Mouse (Mus musculus) gastrocnemius, adult 18-20 months (tissue): Measurements from ENCODE around the gene Trabd. TPM values are rescaled to one million over a fixed set of nuclear protein-coding genes. Genes with fewer than 3 reads are reported as not detected.
A peak's percentile ranks its signal among the peaks of the same experiment; 100 is the strongest.

Source experiments
- DNase-seq: peaks from one replicate; pipeline ENCODE4 v3.0.0; 2021; ENCODE audit warnings: low spot score
- total RNA-seq, 2 experiments: library from RNA; stranded (reverse); gene quantifications; 2 replicates each; pipeline ENCODE4 v1.2.3; 2021

Trabd gene
- total RNA-seq, 2 experiments from 2014 or later, result 31.6 to 36.1 TPM

DNA sequence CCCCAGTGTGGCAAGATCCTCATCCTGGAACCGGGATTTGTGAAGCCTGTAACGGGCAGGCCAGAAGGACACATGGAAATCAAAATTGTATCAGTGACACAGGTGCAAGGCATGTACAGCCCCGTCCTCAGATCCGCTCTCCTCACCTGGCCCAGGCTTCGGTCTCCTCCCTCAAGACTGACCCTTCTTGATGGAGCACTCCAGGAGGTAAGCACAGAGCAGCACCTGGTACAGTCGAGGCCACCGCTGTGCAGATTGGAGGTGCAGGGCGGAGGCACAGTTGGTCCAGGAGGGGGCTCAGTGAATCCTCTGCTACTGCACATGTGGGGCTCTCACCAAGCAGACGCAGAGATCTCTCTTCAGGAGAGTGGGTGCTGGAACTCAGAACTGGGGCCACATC lies 50.4 kb downstream of the Trabd start:
- no peak for DNase-seq

DNA sequence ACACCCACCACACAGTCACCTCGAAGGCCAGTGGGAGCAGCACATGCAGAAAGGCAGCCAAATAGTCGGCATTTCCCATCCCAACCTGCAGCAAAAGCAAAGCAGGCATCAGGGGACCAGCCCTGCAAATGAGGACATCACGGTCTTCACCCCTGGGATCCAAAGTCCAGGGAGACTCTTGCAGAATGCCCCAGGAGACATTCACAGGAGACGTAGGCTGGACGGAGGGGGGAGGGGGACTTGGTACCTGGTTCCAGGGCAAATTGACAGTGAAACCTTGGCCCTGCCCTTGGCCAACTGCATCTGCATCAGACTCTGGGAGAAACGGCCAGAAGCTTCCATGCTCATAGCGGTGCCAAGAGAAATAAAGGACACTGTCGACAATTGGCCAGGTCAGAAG lies 51.7 kb downstream of the Trabd start:
- DNase-seq, result no peak

DNA sequence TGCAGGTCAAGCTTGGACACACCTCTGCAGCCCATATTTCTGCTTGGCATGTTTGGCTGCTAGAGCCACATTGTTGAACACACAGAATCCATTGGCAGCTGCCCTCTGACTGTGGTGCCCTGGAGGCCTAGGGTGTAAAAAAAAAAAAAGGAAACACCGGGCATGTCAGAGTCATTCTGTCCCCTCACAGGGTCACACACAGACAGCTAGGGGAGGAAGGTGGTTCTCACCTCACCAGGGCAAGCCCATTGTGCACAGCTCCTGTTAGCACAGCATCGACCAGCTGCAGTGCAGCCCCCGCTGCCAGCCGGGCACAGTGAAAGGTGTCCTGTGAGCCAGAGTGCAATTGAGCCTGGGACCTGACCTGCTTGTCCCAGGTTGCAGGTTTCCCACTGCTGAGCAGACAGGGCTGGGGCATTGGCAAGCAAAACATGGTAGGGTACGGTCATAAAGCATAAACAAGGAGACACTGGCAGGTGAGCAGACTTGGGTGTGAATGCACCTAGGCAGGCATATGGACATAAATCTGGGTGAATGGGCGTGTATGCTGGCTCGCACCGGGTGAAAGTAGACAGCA lies 52.5 kb downstream of the Trabd start:
- DNase-seq, result no peak

DNA sequence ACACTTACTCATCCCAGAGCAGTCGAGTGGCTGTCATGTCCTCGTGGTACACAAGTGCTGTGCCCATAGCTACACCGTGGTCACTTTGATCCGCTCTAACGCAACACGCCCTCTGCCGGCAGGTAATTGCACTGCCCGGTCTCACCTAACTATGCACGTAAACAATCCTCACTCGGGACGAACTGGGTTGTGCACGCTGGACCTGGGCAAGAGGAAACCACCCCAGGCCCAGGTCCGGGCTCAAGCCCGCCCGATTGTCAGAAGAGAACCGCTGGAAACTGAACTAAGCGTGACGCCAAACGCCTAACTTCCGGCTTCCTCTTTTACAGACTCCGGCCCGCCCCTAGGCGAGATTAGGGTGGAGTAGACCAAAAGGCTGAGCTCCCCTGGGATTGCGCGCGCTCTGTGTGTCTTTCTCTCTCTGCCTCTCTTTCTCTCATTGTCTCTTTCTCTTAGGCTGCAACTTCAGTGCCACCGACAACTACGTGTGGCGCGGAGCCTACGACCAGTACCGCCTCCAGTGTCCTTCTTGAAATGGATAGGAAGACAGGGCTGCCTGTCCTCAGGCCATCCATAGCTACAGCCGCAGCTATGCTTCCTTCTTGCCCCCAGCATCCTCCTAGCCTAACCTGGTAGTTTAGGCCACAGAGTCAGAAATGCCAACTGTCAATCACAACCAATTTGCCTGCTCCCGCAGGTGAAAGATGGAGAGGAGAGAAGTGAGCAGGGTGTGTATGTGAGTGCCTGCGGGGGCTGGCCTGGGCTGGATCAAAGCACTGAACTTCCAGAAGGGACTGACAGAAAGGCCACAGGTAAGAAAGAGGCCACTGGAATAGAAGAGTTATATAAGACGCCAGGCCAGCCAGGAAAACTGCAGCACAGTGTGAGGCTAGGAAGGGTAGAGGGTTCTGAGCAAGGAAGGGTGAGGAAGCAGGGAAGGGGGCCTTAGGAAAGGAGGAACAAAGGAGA lies 53.7 kb downstream of the Trabd start, which contains the start of gene Hdac10:
Gene Hdac10, minus strand, starts transcription at position 319 of the 969 bp plus-strand sequence.
- peak; percentile 86 for DNase-seq

DNA sequence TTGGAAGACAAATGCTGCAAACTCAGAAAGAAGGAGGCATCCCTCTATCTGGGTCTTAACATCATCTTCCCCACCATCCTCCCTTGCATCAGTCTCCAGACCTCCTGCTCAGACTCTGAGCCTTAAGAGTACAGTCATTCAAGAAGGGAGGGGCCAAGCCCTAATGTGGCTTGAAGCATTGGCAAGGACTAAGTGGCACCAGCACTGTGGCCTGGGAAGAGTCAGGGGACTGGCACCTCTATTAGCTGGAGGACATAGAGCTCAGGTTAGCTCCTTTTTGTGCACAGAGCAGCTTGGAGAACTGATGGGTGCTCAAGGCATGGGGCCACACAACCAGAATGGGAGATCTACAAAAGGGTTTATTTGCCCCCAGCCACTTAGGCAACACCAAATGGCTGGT lies 55.3 kb downstream of the Trabd start:
- DNase-seq, result no peak

DNA sequence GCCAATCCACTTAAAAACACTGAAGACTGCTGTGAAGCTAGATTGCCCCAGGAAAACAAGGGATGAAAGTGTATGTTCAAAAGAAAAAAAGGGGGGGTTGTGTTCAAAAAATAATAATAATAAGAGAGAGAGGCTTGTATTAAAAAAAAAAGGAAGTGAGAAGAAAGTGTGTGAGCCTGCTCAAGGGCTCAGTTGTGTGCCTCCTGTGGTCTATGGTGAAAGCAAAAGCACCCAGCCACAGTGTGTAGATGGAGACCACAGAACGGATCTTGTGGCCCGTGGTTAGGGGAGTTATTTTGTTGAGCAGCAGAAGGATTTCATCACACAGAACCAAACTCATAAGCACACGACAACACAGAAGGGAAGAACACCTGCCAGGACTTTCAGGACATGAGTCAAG lies 56.4 kb downstream of the Trabd start:
- no peak for DNase-seq

Other genes starting within 250 kb of the Trabd start
- gene Pim3, start 212.9 kb upstream of the Trabd start, total RNA-seq, result 10 to 100 TPM; 24.1 to 37.3 TPM
- gene Ttll8, start 120.7 kb upstream of the Trabd start, total RNA-seq, result not detected
- gene Mlc1, start 96.1 kb upstream of the Trabd start, total RNA-seq, result not detected
- gene Mov10l1, start 92.2 kb upstream of the Trabd start, total RNA-seq, result not detected
- gene Panx2, start 15.4 kb upstream of the Trabd start, total RNA-seq, result not detected
- gene Selenoo, start 14.0 kb downstream of the Trabd start, total RNA-seq, result 10 to 100 TPM; 14.7 to 15.5 TPM
- gene Tubgcp6, start 48.0 kb downstream of the Trabd start, total RNA-seq, result 1 to 10 TPM; 6.9 to 8.4 TPM
- gene Hdac10, start 53.6 kb downstream of the Trabd start, total RNA-seq, result 1 to 10 TPM; 5.7 to 5.9 TPM
- gene Mapk12, start 65.6 kb downstream of the Trabd start, total RNA-seq, result 100 to 1,000 TPM; 142 to 145 TPM
- 1 to 10 TPM in 1 of 2 experiments, under 1 TPM in 1; 0.89 to 1.9 TPM for gene Mapk11, start 74.5 kb downstream of the Trabd start, total RNA-seq
- gene Plxnb2, start 105.7 kb downstream of the Trabd start, total RNA-seq, result 1 to 10 TPM; 4.0 to 8.2 TPM
- 1 to 10 TPM; 8.8 to 9.6 TPM for gene Dennd6b, start 121.4 kb downstream of the Trabd start, total RNA-seq
- gene Ppp6r2, start 136.4 kb downstream of the Trabd start, total RNA-seq, result 10 to 100 TPM; 90.7 to 93.0 TPM
- gene Sbf1, start 240.2 kb downstream of the Trabd start, total RNA-seq, result 10 to 100 TPM; 59.4 to 61.0 TPM
- gene Adm2, start 247.6 kb downstream of the Trabd start, total RNA-seq, result not detected